Mouse (Mus musculus) liver, embryonic 14.5 days (tissue): ENCODE measurements at regions not wholly inside any gene's neighbourhood (a gene's known extent, or its start where the extent isn't known, plus 50 kb on each side); places are given as distances from the start of the nearest gene placed in this dataset.

Source experiments
- ATAC-seq: fragments of 200-750 bp; cut with Nextera tagmentation; 2 replicates; pipeline ENCODE4 v1.8.0; 2017; ENCODE audit warnings: moderate number of reproducible peaks, mild to moderate bottlenecking, moderate library complexity; ENCODE audit not compliant: insufficient read depth
- DNase-seq, 3 experiments: peaks; one replicate each; pipeline ENCODE4 v3.0.0-alpha.2; 2012 to 2013; ENCODE audit warnings: low read depth in 3 of 3, low spot score in 3 of 3
- H3K27ac ChIP-seq: fragments of 300-500 bp; sonication (generic); 2 replicates; pipeline ENCODE4 v1.5.1; 2014; ENCODE audit warnings: moderate library complexity, mild to moderate bottlenecking, control low read depth, inconsistent platforms
- H3K27me3 ChIP-seq: fragments of 300-500 bp; sonication (generic); 2 replicates; pipeline ENCODE4 v1.6.1; 2014; ENCODE audit warnings: mild to moderate bottlenecking, low read length, moderate library complexity; ENCODE audit not compliant: control insufficient read depth, insufficient read depth
- H3K36me3 ChIP-seq: fragments of 300-500 bp; sonication (generic); replicated peaks from 2 replicates; pipeline ENCODE4 v1.6.1; 2014; ENCODE audit warnings: low read depth; ENCODE audit not compliant: control insufficient read depth, insufficient read depth
- H3K4me1 ChIP-seq, 2 experiments: fragments of 200-500 bp in 1 of 2; fragments of 300-500 bp in 1 of 2; sonication (generic) in 1 of 2; replicated peaks; 2 replicates each; pipeline ENCODE4 v1.6.1; 2012 to 2014; ENCODE audit warnings: antibody characterized with exemption in 1 of 2, inconsistent platforms in 1 of 2, low read length in 1 of 2; ENCODE audit not compliant: control insufficient read depth in 2 of 2, insufficient read depth in 2 of 2
- H3K4me2 ChIP-seq: fragments of 300-500 bp; sonication (generic); 2 replicates; pipeline ENCODE4 v1.6.1; 2014; ENCODE audit warnings: low read depth, mild to moderate bottlenecking, control low read depth, moderate library complexity
- H3K4me3 ChIP-seq, 2 experiments: fragments of 200-500 bp in 1 of 2; fragments of 300-500 bp in 1 of 2; sonication (generic) in 1 of 2; 2 replicates each; pipeline ENCODE4 v1.5.1; 2012 to 2014; ENCODE audit warnings: low read depth in 2 of 2, low read length in 2 of 2, mild to moderate bottlenecking in 2 of 2, control low read depth in 1 of 2, inconsistent platforms in 1 of 2, moderate library complexity in 1 of 2; ENCODE audit not compliant: insufficient read depth in 1 of 2
- H3K9ac ChIP-seq: fragments of 300-500 bp; sonication (generic); replicated peaks from 2 replicates; pipeline ENCODE4 v1.6.1; 2014; ENCODE audit warnings: mild to moderate bottlenecking, control low read depth, moderate library complexity
- H3K9me3 ChIP-seq: fragments of 300-500 bp; sonication (generic); 2 replicates; pipeline ENCODE4 v1.6.1; 2016; ENCODE audit warnings: low read length, mixed read lengths; ENCODE audit not compliant: control insufficient read depth
- CTCF ChIP-seq: IDR thresholded peaks from 2 replicates; pipeline ENCODE4 v1.5.1; 2016; ENCODE audit warnings: antibody characterized with exemption, low read depth, control low read depth
- EP300 ChIP-seq: IDR thresholded peaks from 2 replicates; pipeline ENCODE4 v1.6.1; 2016; ENCODE audit warnings: antibody characterized with exemption, low read depth
- WGBS: fragments of 180-500 bp; shearing (Covaris S2); extraction: QIAGEN DNeasy Blood & Tissue Kit; methylation state at CpG from one replicate; pipeline ENCODE4 v1.1.7; 2014; ENCODE audit not compliant: insufficient replicate concordance; 5-methylcytosine and 5-hydroxymethylcytosine counted together

- Histone ChIP-seq H3K4me3 (no peak overlapping the region), H3K4me2 (no peak overlapping the region), H3K36me3 (no peaks in the 10 kb centered on the region), H3K9me3 (no peaks in the 10 kb centered on the region), H3K27me3 (no peaks in the 10 kb centered on the region), H3K9ac (no peak overlapping the region), H3K27ac (no peak overlapping the region), H3K4me1 (peaks cover 0 to 10% of the 10 kb centered on the region in 2 experiments; a peak in 1 of 4 replicates)
- DNase-seq (peak in 1 of 3 experiments; percentile 22), ATAC-seq (peak; percentile 58; the same call in 1 of the 2 replicates)
- peak; percentile 57 for TF ChIP-seq EP300
- TF ChIP-seq CTCF: no peak
- WGBS: 43% methylated on average over 16 of the region's 16 CpGs
Observed at GRCm38 (mm10) chr10:98837289-98838181, 76.7 kb upstream of the Atp2b1 start.

GRCm38 (mm10) chr10:98838926-98839679 is 75.1 kb upstream of the Atp2b1 start:
- H3K27ac ChIP-seq: no peak overlapping the region
- H3K4me3 ChIP-seq: no peak overlapping the region
- peaks cover 0 to 10% of the 10 kb centered on the region in 2 experiments; a peak in 1 of 4 replicates for H3K4me1 ChIP-seq
- DNase-seq (no peak), ATAC-seq (no peak)
- no peaks in the 10 kb centered on the region for H3K36me3 ChIP-seq
- WGBS: 80% methylated on average over 8 of the region's 8 CpGs
- H3K4me2 ChIP-seq: no peak overlapping the region
- TF ChIP-seq CTCF (no peak), EP300 (no peak)
- no peaks in the 10 kb centered on the region for H3K27me3 ChIP-seq
- H3K9ac ChIP-seq: no peak overlapping the region
- no peaks in the 10 kb centered on the region for H3K9me3 ChIP-seq

- Histone ChIP-seq H3K4me3 (no peak overlapping the region), H3K27ac (no peak overlapping the region), H3K9ac (no peak overlapping the region), H3K4me2 (no peak overlapping the region), H3K4me1 (peaks cover 0 to 10% of the 10 kb centered on the region in 2 experiments; a peak in 1 of 4 replicates), H3K27me3 (no peaks in the 10 kb centered on the region), H3K36me3 (no peaks in the 10 kb centered on the region), H3K9me3 (no peaks in the 10 kb centered on the region)
- no peak for DNase-seq
- TF ChIP-seq EP300: no peak
- TF ChIP-seq CTCF: no peak
- ATAC-seq: no peak
- WGBS: 85% methylated on average over 11 of the region's 11 CpGs
Observed at GRCm38 (mm10) chr10:98839963-98840362, 74.2 kb upstream of the Atp2b1 start.

GRCm38 (mm10) chr10:98840411-98840810 is 73.8 kb upstream of the Atp2b1 start:
- no peak for ATAC-seq

More at GRCm38 (mm10) chr10:98840411-98840810, 73.8 kb upstream of the Atp2b1 start:
- H3K9me3 ChIP-seq: no peaks in the 10 kb centered on the region
- H3K36me3 ChIP-seq: no peaks in the 10 kb centered on the region
- no peak overlapping the region for H3K4me2 ChIP-seq
- WGBS: 74% methylated on average over 8 of the region's 8 CpGs
- no peak overlapping the region for H3K27ac ChIP-seq
- DNase-seq: no peak
- no peak overlapping the region for H3K4me3 ChIP-seq
- H3K27me3 ChIP-seq: no peaks in the 10 kb centered on the region
- peaks cover 0 to 10% of the 10 kb centered on the region in 2 experiments; a peak in 1 of 4 replicates for H3K4me1 ChIP-seq
- H3K9ac ChIP-seq: no peak overlapping the region
- no peak for TF ChIP-seq EP300
- no peak for TF ChIP-seq CTCF
